Mouse (Mus musculus): ENCODE data around the gene Ganc.

GRCm38 (mm10) chr2:120464732-120465396 is 61.2 kb downstream of the Ganc start:
- no peak for TF ChIP-seq POLR2A (IDR thresholded peaks at IDR 0.05; ENCODE audit: insufficient read depth, low read depth, low read length)
- TF ChIP-seq CTCF (IDR thresholded peaks at IDR 0.05; ENCODE audit: insufficient read depth, low read depth, low read length), result no peak

Measured in olfactory bulb, adult 2 months (tissue).